Mouse (Mus musculus) testis, adult 2 months (tissue): ENCODE results near the gene B4galnt3.

ENCODE experiments used
- CTCF ChIP-seq: fragments of 200-500 bp; IDR thresholded peaks from 2 replicates; pipeline ENCODE4 v1.5.1; 2012; ENCODE audit warnings: low read depth, mild to moderate bottlenecking, inconsistent platforms, low read length, moderate library complexity; ENCODE audit not compliant: control insufficient read depth, insufficient read depth, insufficient replicate concordance
- POLR2A ChIP-seq: fragments of 200-500 bp; IDR thresholded peaks from 2 replicates; pipeline ENCODE4 v1.6.1; 2012; ENCODE audit warnings: low read depth, mild to moderate bottlenecking, inconsistent platforms, low read length, moderate library complexity; ENCODE audit not compliant: control insufficient read depth

DNA sequence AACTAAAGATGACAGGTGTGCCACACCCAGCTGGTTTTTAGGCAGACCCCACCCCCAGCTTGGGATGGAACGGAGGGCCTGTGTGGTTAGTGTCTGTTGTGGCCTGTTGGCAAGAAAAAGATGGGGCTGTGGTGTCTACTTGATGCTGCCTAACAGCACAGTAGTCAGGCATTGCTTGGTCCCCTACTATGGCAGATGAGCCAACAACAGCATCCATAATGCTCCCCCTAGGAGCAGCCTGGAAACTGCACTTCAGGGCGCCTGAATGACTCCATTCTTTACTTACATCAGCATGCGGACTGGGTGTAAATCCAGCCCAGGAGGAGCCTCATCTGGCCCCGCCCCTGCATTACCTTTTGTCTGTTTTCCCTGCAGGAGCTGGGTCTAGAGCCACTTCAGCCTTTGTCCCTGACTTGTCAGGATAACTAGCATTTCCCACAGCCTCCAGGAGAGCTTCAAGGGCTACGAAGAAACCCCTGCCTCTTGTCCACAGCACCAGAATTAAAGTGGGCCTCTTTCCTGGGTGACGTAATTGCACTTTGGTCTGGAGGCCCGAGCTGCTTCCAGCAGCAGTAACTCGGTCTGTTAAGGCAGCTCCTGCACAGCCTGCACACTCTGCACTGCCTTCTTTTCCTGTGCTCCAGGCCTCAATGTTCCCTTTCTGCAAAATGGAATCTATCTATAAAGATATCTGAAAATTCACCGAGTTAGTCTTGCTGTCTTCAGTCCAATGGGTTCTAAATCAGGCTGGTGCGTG is 94.5 kb downstream of the B4galnt3 start:
- TF ChIP-seq POLR2A (no peak), CTCF (no peak)
